Mouse (Mus musculus) intestine, embryonic 16.5 days (tissue): ENCODE results near the gene Osbpl3. TPM values are rescaled to one million over a fixed set of nuclear protein-coding genes. Genes with fewer than 3 reads are reported as not detected.

ENCODE experiments used
- ATAC-seq: fragments of 200-750 bp; cut with Nextera tagmentation; 2 replicates; pipeline ENCODE4 v1.8.0; 2017; ENCODE audit warnings: moderate TSS enrichment, moderate library complexity
- H3K27ac ChIP-seq: fragments of 300-500 bp; sonication (generic); 2 replicates; pipeline ENCODE4 v1.5.1; 2014; ENCODE audit warnings: mild to moderate bottlenecking, low read length
- H3K27me3 ChIP-seq: fragments of 300-500 bp; sonication (generic); replicated peaks from 2 replicates; pipeline ENCODE4 v1.6.1; 2014; ENCODE audit warnings: low read length, control low read depth, mixed read lengths; ENCODE audit not compliant: control insufficient read depth, insufficient read depth
- H3K36me3 ChIP-seq: fragments of 300-500 bp; sonication (generic); 2 replicates; pipeline ENCODE4 v1.6.1; 2014; ENCODE audit warnings: low read length, control low read depth; ENCODE audit not compliant: control insufficient read depth, insufficient read depth
- H3K4me1 ChIP-seq: fragments of 300-500 bp; sonication (generic); 2 replicates; pipeline ENCODE4 v1.6.1; 2014; ENCODE audit warnings: low read length, control low read depth, mixed read lengths; ENCODE audit not compliant: control insufficient read depth, insufficient read depth
- H3K4me2 ChIP-seq: fragments of 300-500 bp; sonication (generic); 2 replicates; pipeline ENCODE4 v1.6.1; 2014; ENCODE audit warnings: low read depth, low read length, control low read depth
- H3K4me3 ChIP-seq: fragments of 300-500 bp; sonication (generic); 2 replicates; pipeline ENCODE4 v1.5.1; 2014; ENCODE audit warnings: mild to moderate bottlenecking, low read length
- H3K9ac ChIP-seq: fragments of 300-500 bp; sonication (generic); 2 replicates; pipeline ENCODE4 v1.6.1; 2014; ENCODE audit warnings: low read depth, low read length
- H3K9me3 ChIP-seq: fragments of 300-500 bp; sonication (generic); 2 replicates; pipeline ENCODE4 v1.6.1; 2016; ENCODE audit warnings: low read length, control low read depth; ENCODE audit not compliant: control insufficient read depth
- WGBS: fragments of 180-500 bp; shearing (Covaris S2); extraction: QIAGEN DNeasy Blood & Tissue Kit; methylation state at CpG from one replicate; pipeline ENCODE4 v1.1.7; 2014; 5-methylcytosine and 5-hydroxymethylcytosine counted together
- polyA plus RNA-seq: library from polyadenylated mRNA; unstranded; fragments of >200 nt; fragmentation: Nextera tagmentation; extraction: Ambion mirVana; gene quantifications from 2 replicates; pipeline ENCODE4 v1.2.1, GENCODE M21; 2015

The Osbpl3 gene
- 7.0 and 9.0 TPM in 2 replicates for polyA plus RNA-seq

DNA sequence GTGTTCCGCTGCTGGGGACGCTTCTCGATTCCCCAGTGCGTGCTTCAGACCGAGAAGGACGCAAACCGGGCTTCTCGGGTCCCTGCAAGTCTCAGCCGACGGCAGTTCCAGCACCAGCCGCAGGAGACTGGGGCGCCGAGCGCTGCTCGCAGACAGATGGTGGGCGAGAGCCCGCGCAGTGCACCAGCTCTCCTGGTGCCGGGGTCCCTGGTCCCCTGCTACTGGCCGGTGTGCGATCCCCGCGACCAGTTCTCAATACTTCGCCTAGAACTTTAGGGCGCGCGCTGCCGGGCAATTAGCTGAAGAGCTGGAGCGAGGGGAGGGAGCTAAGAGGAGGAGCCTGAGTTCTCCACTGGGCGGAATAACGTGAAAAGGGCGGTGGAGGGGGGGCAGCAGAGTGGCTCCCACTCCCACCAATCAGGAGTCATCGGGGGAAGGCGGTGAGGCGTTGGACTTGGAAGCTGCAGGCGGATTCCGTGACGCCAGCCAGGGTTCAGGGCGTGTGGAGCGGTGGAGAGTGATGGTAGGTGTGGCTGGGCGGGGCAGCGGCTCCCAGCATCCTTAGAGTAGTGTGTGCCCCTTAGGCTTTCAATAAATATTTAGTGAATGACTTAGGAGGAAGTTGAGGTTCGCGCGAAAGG lies at the start of gene Osbpl3:
TSS of gene Osbpl3 (minus strand) at position 373 of the 641 bp plus-strand sequence.
- Histone ChIP-seq H3K4me1 (peaks cover 21% of the 10 kb centered on the region), H3K4me3 (peak within 1 kb of the TSS; percentile 76), H3K36me3 (no peaks in the 10 kb centered on the region), H3K4me2 (peak within 1 kb of the TSS; percentile 95), H3K9me3 (no peaks in the 10 kb centered on the region), H3K27me3 (no peaks in the 10 kb centered on the region), H3K9ac (peak within 1 kb of the TSS; percentile 81), H3K27ac (peak within 1 kb of the TSS; percentile 90)
- peak; percentile 96 for ATAC-seq
- under 1% methylated on average over 45 of the region's 45 CpGs for WGBS

DNA sequence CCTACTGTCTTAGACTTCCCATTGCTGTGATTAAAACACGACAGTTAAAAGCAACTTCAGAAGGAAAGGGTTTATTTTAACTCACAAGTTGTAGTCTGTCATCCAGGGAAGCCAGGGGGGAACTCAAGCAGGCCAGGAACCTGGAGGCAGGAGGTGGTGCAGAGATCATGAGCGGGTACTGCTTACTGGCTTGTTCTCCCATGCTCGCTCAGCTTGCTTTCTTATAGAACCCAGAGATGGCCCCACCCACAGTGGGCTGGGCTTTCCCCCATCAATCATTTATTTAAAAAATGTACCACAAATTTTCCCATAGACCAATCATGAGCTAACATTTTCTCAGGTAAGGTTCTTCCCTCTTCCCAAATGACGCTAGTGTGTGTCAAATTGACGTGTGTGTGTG lies 49.5 kb upstream of the Osbpl3 start:
- Histone ChIP-seq H3K4me3 (no peak overlapping the region), H3K9me3 (no peaks in the 10 kb centered on the region), H3K9ac (no peak overlapping the region), H3K27me3 (no peaks in the 10 kb centered on the region), H3K4me1 (no peaks in the 10 kb centered on the region), H3K27ac (no peak overlapping the region), H3K36me3 (no peaks in the 10 kb centered on the region), H3K4me2 (no peak overlapping the region)
- WGBS: 86% methylated on average over 5 of the region's 5 CpGs
- no peak for ATAC-seq

DNA sequence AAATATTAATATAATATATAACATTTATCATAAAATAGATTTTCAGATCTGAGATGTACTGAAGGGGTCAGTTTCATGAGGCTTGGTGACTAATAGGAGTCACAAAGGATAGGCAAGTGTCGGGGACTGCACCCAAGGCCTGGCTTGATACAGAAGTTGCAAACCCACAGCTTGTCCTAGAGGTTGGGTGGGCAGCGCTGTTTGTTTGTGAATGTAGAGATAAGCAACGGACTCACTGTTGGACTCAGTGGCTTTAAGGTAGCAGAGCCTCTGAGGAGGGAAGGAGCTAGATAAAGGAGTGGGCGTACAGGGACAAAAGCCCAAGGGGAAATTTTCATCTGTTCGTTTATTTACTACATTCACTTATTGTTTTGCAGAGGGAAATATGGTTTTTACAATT lies 48.7 kb upstream of the Osbpl3 start:
- WGBS: 74% methylated on average over 5 of the region's 5 CpGs
- H3K9me3 ChIP-seq: no peaks in the 10 kb centered on the region

DNA sequence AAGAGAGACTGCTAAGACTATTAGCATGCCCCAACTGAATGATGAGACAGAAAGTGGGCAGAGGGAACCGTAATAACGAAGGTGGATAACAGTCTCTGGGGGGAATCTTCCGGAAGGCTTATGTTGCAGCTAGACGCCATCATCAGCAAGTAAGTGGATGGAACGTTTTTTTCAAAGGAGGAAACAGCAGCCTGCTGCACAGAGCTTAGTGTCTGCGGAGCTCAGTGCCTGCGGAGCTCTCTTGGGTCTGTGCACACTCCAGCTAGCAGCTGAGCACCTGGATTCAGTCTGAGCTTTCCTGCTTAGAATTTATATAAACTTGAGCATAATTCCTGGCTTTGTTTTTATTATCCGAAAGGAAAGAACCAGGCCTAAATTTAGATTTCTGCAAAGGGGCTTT lies 47.8 kb upstream of the Osbpl3 start:
- Histone ChIP-seq H3K27ac (no peak overlapping the region), H3K9me3 (no peaks in the 10 kb centered on the region)
- WGBS: 36% methylated on average over 8 of the region's 8 CpGs

More for the DNA sequence above, 48.7 kb upstream of the Osbpl3 start:
- no peak for ATAC-seq
- no peaks in the 10 kb centered on the region for H3K4me1 ChIP-seq
- H3K36me3 ChIP-seq: no peaks in the 10 kb centered on the region
- H3K4me3 ChIP-seq: no peak overlapping the region
- H3K27ac ChIP-seq: no peak overlapping the region
- H3K27me3 ChIP-seq: no peaks in the 10 kb centered on the region
- no peak overlapping the region for H3K4me2 ChIP-seq
- no peak overlapping the region for H3K9ac ChIP-seq

DNA sequence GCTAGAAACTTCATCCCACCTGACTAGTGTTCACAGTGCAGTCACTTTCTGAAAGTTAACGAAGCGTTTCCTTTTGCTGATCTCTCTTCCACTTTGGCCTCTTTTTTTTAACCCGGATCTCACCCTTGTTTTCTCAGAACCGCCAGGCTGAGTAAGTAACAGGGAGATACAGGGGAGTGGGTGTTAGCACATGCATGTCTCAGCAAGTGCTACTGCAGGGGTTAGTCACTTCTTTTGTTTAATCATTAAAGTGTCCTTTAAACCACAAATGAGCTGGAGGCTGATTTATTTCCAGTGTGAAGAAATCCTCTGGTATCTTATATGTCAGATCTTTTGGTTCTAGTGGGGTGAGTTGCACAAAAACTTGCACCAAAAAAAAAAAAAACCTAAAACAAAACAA lies 47.0 kb upstream of the Osbpl3 start:
- WGBS: 64% methylated on average over 4 of the region's 4 CpGs
- H3K4me1 ChIP-seq: no peaks in the 10 kb centered on the region
- no peak overlapping the region for H3K4me3 ChIP-seq
- no peaks in the 10 kb centered on the region for H3K9me3 ChIP-seq
- no peaks in the 10 kb centered on the region for H3K27me3 ChIP-seq
- no peak for ATAC-seq
- no peak overlapping the region for H3K9ac ChIP-seq
- no peak overlapping the region for H3K27ac ChIP-seq
- H3K4me2 ChIP-seq: no peak overlapping the region
- no peaks in the 10 kb centered on the region for H3K36me3 ChIP-seq

More for the DNA sequence above, 47.8 kb upstream of the Osbpl3 start:
- no peak overlapping the region for H3K4me2 ChIP-seq
- H3K4me3 ChIP-seq: no peak overlapping the region
- ATAC-seq: no peak
- H3K27me3 ChIP-seq: no peaks in the 10 kb centered on the region
- H3K9ac ChIP-seq: no peak overlapping the region
- no peaks in the 10 kb centered on the region for H3K4me1 ChIP-seq
- no peaks in the 10 kb centered on the region for H3K36me3 ChIP-seq

DNA sequence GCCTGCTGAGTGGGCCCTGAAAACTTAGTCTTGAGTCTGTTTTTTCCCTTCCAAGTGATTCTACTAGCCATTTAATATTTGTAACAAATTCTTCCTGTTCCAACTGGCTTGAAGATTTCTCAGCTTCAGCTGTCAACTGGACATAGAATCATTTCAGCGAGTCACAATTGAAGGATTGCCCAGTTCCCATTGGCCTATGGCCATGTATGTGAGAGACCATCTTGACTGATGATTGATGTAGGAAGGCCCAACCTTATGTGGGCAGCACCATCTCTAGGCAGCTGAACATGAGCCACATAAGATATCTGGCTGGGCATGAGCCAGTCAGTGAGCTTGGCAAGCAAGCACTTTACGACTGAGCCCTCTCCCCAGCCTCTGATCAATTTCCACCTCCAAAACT lies 42.3 kb upstream of the Osbpl3 start:
- no peaks in the 10 kb centered on the region for H3K4me1 ChIP-seq
- no peaks in the 10 kb centered on the region for H3K36me3 ChIP-seq
- ATAC-seq: no peak
- no peak overlapping the region for H3K4me2 ChIP-seq
- H3K9ac ChIP-seq: no peak overlapping the region
- 90% methylated on average over 2 of the region's 2 CpGs for WGBS
- no peak overlapping the region for H3K4me3 ChIP-seq
- H3K27me3 ChIP-seq: no peaks in the 10 kb centered on the region
- H3K9me3 ChIP-seq: no peaks in the 10 kb centered on the region
- H3K27ac ChIP-seq: no peak overlapping the region

DNA sequence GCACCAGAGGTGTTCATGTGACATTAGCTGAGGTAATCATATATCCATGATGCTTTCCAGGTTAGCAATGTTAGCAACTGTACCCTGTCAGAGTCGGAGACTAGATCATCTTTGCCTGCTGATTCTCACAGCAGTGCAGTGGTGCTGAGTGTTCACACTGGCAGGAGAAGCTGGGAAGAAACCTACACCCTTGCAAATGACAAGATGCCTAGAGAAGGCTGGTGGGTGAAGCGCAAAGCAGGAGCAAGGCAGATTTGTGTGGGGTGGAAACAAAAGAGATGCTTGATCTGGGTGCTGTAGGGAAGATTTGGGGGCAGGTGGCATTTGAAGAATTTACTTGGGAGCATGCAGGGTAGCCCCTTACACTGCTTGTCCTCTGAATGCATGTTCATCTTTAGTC lies 34.5 kb upstream of the Osbpl3 start:
- Histone ChIP-seq H3K36me3 (no peaks in the 10 kb centered on the region), H3K27ac (no peak overlapping the region), H3K9me3 (no peaks in the 10 kb centered on the region), H3K4me3 (no peak overlapping the region), H3K4me1 (no peaks in the 10 kb centered on the region), H3K9ac (no peak overlapping the region), H3K27me3 (no peaks in the 10 kb centered on the region), H3K4me2 (no peak overlapping the region)
- no peak for ATAC-seq
- 87% methylated on average over 2 of the region's 2 CpGs for WGBS

DNA sequence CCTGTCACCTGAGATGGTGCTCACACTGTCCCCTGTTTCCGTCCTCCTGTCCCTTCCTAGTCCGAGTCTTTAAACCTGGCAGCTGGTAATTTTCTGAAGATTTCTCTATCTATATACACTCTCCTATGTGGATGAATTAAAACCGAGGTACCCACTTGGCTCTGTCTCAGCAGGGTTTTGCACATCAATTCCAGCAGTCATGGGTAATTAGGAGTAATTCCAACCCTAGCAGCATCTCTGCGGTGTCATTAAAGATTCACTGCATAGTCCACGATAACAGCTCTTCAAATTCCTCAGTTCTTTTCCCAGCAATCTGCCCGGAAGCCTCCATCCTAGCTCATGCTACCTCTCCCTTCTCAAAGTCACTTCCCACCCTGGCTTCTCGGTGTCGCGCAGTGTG lies 33.4 kb upstream of the Osbpl3 start:
- Histone ChIP-seq H3K27ac (no peak overlapping the region), H3K27me3 (no peaks in the 10 kb centered on the region), H3K4me1 (no peaks in the 10 kb centered on the region), H3K4me2 (no peak overlapping the region), H3K36me3 (no peaks in the 10 kb centered on the region), H3K4me3 (no peak overlapping the region), H3K9me3 (no peaks in the 10 kb centered on the region), H3K9ac (no peak overlapping the region)
- ATAC-seq: no peak
- 64% methylated on average over 9 of the region's 9 CpGs for WGBS

DNA sequence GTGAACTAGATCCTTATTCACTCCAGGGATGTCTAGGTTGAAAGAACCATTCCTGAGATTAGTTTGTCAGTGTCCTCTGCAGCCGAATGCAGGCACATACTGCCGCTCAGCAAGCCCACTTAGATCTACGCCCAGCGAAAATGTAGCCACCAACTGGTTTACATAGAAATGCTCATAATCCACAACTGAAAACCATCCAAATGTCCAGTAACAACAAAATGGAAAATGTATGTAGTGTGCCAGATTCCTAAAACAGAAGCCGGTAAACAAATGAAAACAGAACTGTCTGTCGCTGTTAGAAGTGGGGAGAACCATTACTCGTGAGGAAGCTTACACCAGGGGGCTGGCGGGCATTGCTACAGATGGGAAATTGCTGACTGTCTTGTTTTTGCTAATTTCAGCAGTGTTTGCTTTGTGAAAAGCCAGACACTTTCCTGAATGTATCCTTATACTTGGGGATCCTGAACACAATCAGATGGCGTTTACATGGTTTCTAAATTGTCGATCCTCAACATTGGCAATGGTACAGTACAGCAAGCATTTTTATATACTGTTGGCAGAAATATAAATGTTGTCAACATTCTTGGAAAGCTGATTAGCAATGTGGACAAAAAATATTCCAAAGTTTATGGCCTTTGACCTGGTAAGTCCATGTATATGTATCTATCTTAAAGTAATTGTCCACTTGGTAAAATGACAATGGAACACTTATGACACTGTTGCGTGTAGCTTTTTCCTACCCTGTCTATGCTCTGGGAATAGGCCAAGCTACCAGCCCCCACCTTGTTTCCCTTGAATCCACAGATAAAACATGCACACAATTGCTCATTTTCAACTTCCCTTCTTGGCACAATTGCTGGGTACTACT lies 30.3 kb upstream of the Osbpl3 start:
- Histone ChIP-seq H3K36me3 (no peaks in the 10 kb centered on the region), H3K9me3 (no peaks in the 10 kb centered on the region), H3K4me2 (no peak overlapping the region), H3K4me3 (no peak overlapping the region), H3K9ac (no peak overlapping the region), H3K27ac (no peak overlapping the region), H3K4me1 (no peaks in the 10 kb centered on the region), H3K27me3 (no peaks in the 10 kb centered on the region)
- WGBS: 75% methylated on average over 11 of the region's 11 CpGs
- ATAC-seq: no peak
